Mouse (Mus musculus) embryonic fibroblast, embryonic 13.5 days (primary cell): ENCODE results near the gene Gatm.

ENCODE experiments used
- CTCF ChIP-seq: IDR thresholded peaks from 2 replicates; pipeline ENCODE4 v1.5.1; 2011; ENCODE audit warnings: mild to moderate bottlenecking, control low read depth, low read length, moderate library complexity, borderline replicate concordance; ENCODE audit not compliant: insufficient read depth
- POLR2A ChIP-seq: IDR thresholded peaks from 2 replicates; pipeline ENCODE4 v1.6.1; 2011; ENCODE audit warnings: low read depth, mild to moderate bottlenecking, control low read depth, low read length, moderate library complexity

GRCm38 (mm10) chr2:122638029-122638428 lies 26.9 kb upstream of the Gatm start:
- TF ChIP-seq POLR2A, result no peak
- TF ChIP-seq CTCF, result no peak
